Mouse (Mus musculus) testis, adult 2 months (tissue): ENCODE data around the gene Dync2li1. TPM values are rescaled to one million over a fixed set of nuclear protein-coding genes. Genes with fewer than 3 reads are reported as not detected.

Experiments
- H3K27ac ChIP-seq: fragments of 200-500 bp; 2 replicates; pipeline ENCODE4 v1.5.1; 2012; ENCODE audit warnings: low read depth, low read length; ENCODE audit not compliant: control insufficient read depth, insufficient read depth
- H3K27me3 ChIP-seq: fragments of 200-500 bp; 2 replicates; pipeline ENCODE4 v1.6.1; 2012; ENCODE audit warnings: mild to moderate bottlenecking, low read length, moderate library complexity; ENCODE audit not compliant: control insufficient read depth, insufficient read depth
- H3K36me3 ChIP-seq: fragments of 200-500 bp; 2 replicates; pipeline ENCODE4 v1.6.1; 2012; ENCODE audit warnings: mild to moderate bottlenecking, low read length; ENCODE audit not compliant: control insufficient read depth, insufficient read depth
- H3K4me1 ChIP-seq: fragments of 200-500 bp; 2 replicates; pipeline ENCODE4 v1.6.1; 2012; ENCODE audit warnings: low read length; ENCODE audit not compliant: control insufficient read depth, insufficient read depth
- H3K4me3 ChIP-seq: fragments of 200-500 bp; 2 replicates; pipeline ENCODE4 v1.5.1; 2012; ENCODE audit warnings: low read depth, mild to moderate bottlenecking, low read length, moderate library complexity, mixed read lengths; ENCODE audit not compliant: control insufficient read depth
- CTCF ChIP-seq: fragments of 200-500 bp; IDR thresholded peaks from 2 replicates; pipeline ENCODE4 v1.5.1; 2012; ENCODE audit warnings: low read depth, mild to moderate bottlenecking, inconsistent platforms, low read length, moderate library complexity; ENCODE audit not compliant: control insufficient read depth, insufficient read depth, insufficient replicate concordance
- POLR2A ChIP-seq: fragments of 200-500 bp; IDR thresholded peaks from 2 replicates; pipeline ENCODE4 v1.6.1; 2012; ENCODE audit warnings: low read depth, mild to moderate bottlenecking, inconsistent platforms, low read length, moderate library complexity; ENCODE audit not compliant: control insufficient read depth
- polyA plus RNA-seq: library from polyadenylated mRNA; depleted of rRNA; stranded (reverse); fragments of >200 nt; gene quantifications from 2 replicates; pipeline ENCODE4 v1.2.3, GENCODE M21; 2012

Dync2li1 gene
- polyA plus RNA-seq, 1 experiment: 21.6 TPM

GRCm38 (mm10) chr17:84646477-84646876, 20.2 kb downstream of the Dync2li1 start:
- no peaks in the 10 kb centered on the region for H3K4me1 ChIP-seq
- TF ChIP-seq CTCF: no peak
- H3K27me3 ChIP-seq: no peaks in the 10 kb centered on the region
- no peak overlapping the region for H3K27ac ChIP-seq
- H3K36me3 ChIP-seq: no peaks in the 10 kb centered on the region
- H3K4me3 ChIP-seq: no peak overlapping the region

GRCm38 (mm10) chr17:84647630-84648029, 21.3 kb downstream of the Dync2li1 start:
- no peaks in the 10 kb centered on the region for H3K27me3 ChIP-seq
- TF ChIP-seq POLR2A (no peak), CTCF (no peak)

GRCm38 (mm10) chr17:84650302-84651017, 24.2 kb downstream of the Dync2li1 start:
- TF ChIP-seq POLR2A (no peak), CTCF (no peak)
- no peak overlapping the region for H3K27ac ChIP-seq
- no peaks in the 10 kb centered on the region for H3K27me3 ChIP-seq
- no peak overlapping the region for H3K4me3 ChIP-seq
- no peaks in the 10 kb centered on the region for H3K36me3 ChIP-seq
- no peaks in the 10 kb centered on the region for H3K4me1 ChIP-seq

More at GRCm38 (mm10) chr17:84647630-84648029, 21.3 kb downstream of the Dync2li1 start:
- no peaks in the 10 kb centered on the region for H3K36me3 ChIP-seq
- H3K4me1 ChIP-seq: no peaks in the 10 kb centered on the region
- H3K4me3 ChIP-seq: no peak overlapping the region
- no peak overlapping the region for H3K27ac ChIP-seq

GRCm38 (mm10) chr17:84653544-84653943, 27.2 kb downstream of the Dync2li1 start:
- TF ChIP-seq CTCF (no peak), POLR2A (no peak)
- Histone ChIP-seq H3K27ac (no peak overlapping the region), H3K4me1 (no peaks in the 10 kb centered on the region), H3K27me3 (no peaks in the 10 kb centered on the region), H3K4me3 (no peak overlapping the region), H3K36me3 (no peaks in the 10 kb centered on the region)

GRCm38 (mm10) chr17:84656205-84656604, 29.9 kb downstream of the Dync2li1 start:
- Histone ChIP-seq H3K36me3 (no peaks in the 10 kb centered on the region), H3K27ac (no peak overlapping the region), H3K27me3 (no peaks in the 10 kb centered on the region), H3K4me3 (no peak overlapping the region), H3K4me1 (no peaks in the 10 kb centered on the region)
- TF ChIP-seq POLR2A (no peak), CTCF (no peak)

- TF ChIP-seq POLR2A (no peak), CTCF (no peak)
- no peaks in the 10 kb centered on the region for H3K4me1 ChIP-seq
- no peak overlapping the region for H3K4me3 ChIP-seq
- no peaks in the 10 kb centered on the region for H3K36me3 ChIP-seq
- H3K27me3 ChIP-seq: no peaks in the 10 kb centered on the region
- no peak overlapping the region for H3K27ac ChIP-seq
These were observed 30.5 kb downstream of the Dync2li1 start for GRCm38 (mm10) chr17:84656653-84657421.

GRCm38 (mm10) chr17:84657422-84657732, 31.1 kb downstream of the Dync2li1 start:
- Histone ChIP-seq H3K27ac (no peak overlapping the region), H3K4me3 (no peak overlapping the region), H3K27me3 (no peaks in the 10 kb centered on the region), H3K4me1 (no peaks in the 10 kb centered on the region), H3K36me3 (no peaks in the 10 kb centered on the region)
- TF ChIP-seq POLR2A: no peak
- TF ChIP-seq CTCF: no peak
